8 mouse cellular contexts compared by ENCODE assay signal in genomic region chr1:160906057-160906557, GRCm38 (mm10). TPM values are rescaled to one million over a fixed set of nuclear protein-coding genes. Genes with fewer than 3 reads are reported as not detected.
A peak's percentile ranks its signal among the peaks of the same experiment; 100 is the strongest.
DNase-seq lines count a peak whose midpoint lies in the region; ATAC-seq and TF ChIP-seq lines count a peak whose summit lies in the region.

Rc3h1 (plus strand) TSS chr1:160906418.

- no peak for TF ChIP-seq CTCF in lung, adult 2 months (IDR thresholded peaks at IDR 0.05; ENCODE audit: insufficient read depth, low read length)

- H3K4me2 ChIP-seq in forebrain, embryonic 15.5 days (replicated peaks), result peak within 1 kb of the TSS; percentile 69

- in situ Hi-C loops in ES-E14 (cut with MboI; ENCODE audit: low sequenced_read_pairs in 2 of 2, unreplicated experiment in 2 of 2), result no loop called here

- WGBS in forebrain, embryonic 15.5 days, result under 1% methylated on average over 42 of the region's 45 CpGs
- under 1% methylated on average over 45 of the region's 45 CpGs for WGBS in lung, adult 2 months

- H3K9ac ChIP-seq in ES-E14 (ENCODE audit: insufficient read depth, low read depth, low read length, poor library complexity, severe bottlenecking), result peak within 1 kb of the TSS; percentile 87
- peak within 1 kb of the TSS; percentile 97 for H3K9ac ChIP-seq in forebrain, embryonic 15.5 days (replicated peaks)

- peak; percentile 83 for DNase-seq in ES-E14 (ENCODE audit: low read depth, low spot score)
- peak; percentile 95 for DNase-seq in cerebellum, adult 11-12 months
- DNase-seq in heart, postnatal 25 days (ENCODE audit: low spot score), result peak; percentile 95
- peak; percentile 96 to 98 for DNase-seq in layer of hippocampus, adult 18-20 months (ENCODE audit: low spot score in 2 of 2)
- peak; percentile 100 for DNase-seq in lung, adult 2 months
- DNase-seq in thymus, adult 18-20 months, result peak; percentile 95 to 96

- ATAC-seq in forebrain, embryonic 15.5 days (replicated peaks), result peak; percentile 96
- ATAC-seq in neutrophil, adult 5-6 weeks (ENCODE audit: extremely low read depth, insufficient number of reproducible peaks, low FRiP score, poor library complexity, severe bottlenecking), result peak; percentile 98

- intact Hi-C loops in heart, postnatal 25 days (cut with DNase I), result loop anchor here (2.0 to 5.0 kb wide), 2 partner anchors 114 to 131 kb away; partner anchors contain the start of gene Rabgap1l

- 0 out of 4 replicates have a peak, but pooled peaks cover 0 to 2% of the 10 kb centered on the region in 2 experiments for H3K4me1 ChIP-seq in ES-E14 (ENCODE audit: control insufficient read depth in 2 of 2, insufficient read depth in 2 of 2, low read length in 2 of 2, poor library complexity in 1 of 2)
- peaks cover 24% of the 10 kb centered on the region for H3K4me1 ChIP-seq in forebrain, embryonic 15.5 days
- peaks cover 10% of the 10 kb centered on the region for H3K4me1 ChIP-seq in lung, adult 2 months (ENCODE audit: control insufficient read depth, insufficient read depth, low read length)

- TF ChIP-seq POLR2A in lung, adult 2 months (IDR thresholded peaks at IDR 0.05; ENCODE audit: borderline replicate concordance, extremely low read depth, low read depth, low read length), result peak; percentile 93

- H3K4me3 ChIP-seq in ES-E14 (ENCODE audit: insufficient read depth in 1 of 2, low read depth in 1 of 2, low read length in 2 of 2, poor library complexity in 1 of 2, severe bottlenecking in 1 of 2), result peak within 1 kb of the TSS; percentile 86 to 89
- H3K4me3 ChIP-seq in forebrain, embryonic 15.5 days, result peak within 1 kb of the TSS; percentile 97
- peak within 1 kb of the TSS; percentile 85 for H3K4me3 ChIP-seq in lung, adult 2 months (replicated peaks; ENCODE audit: extremely low read depth, low read depth, low read length)

- no peak within 1 kb of the TSS; the same call in 1 of the 2 replicates for H3K27ac ChIP-seq in ES-E14 (ENCODE audit: insufficient read depth, low read depth, low read length, poor library complexity, severe bottlenecking)
- H3K27ac ChIP-seq in forebrain, embryonic 15.5 days (replicated peaks), result peak within 1 kb of the TSS; percentile 90

- H3K27me3 ChIP-seq in forebrain, embryonic 15.5 days, result no peaks in the 10 kb centered on the region

- H3K36me3 ChIP-seq in ES-E14 (ENCODE audit: control insufficient read depth, insufficient read depth, low read length, poor library complexity, severe bottlenecking), result no peaks in the 10 kb centered on the region
- no peaks in the 10 kb centered on the region for H3K36me3 ChIP-seq in forebrain, embryonic 15.5 days

- no peaks in the 10 kb centered on the region for H3K9me3 ChIP-seq in ES-E14 (ENCODE audit: control insufficient read depth, insufficient read depth, low read depth, low read length)
- H3K9me3 ChIP-seq in forebrain, embryonic 15.5 days, result no peaks in the 10 kb centered on the region

TF ChIP-seq in ES-E14, 5 proteins besides CTCF, POLR2A, EP300 and RAD21:
- TF ChIP-seq ZNF384 (IDR thresholded peaks at IDR 0.05; ENCODE audit: low read depth, low read length), result no peak
- no peak for TF ChIP-seq MAFK (IDR thresholded peaks at IDR 0.05; ENCODE audit: insufficient read depth, low read depth, low read length)
- TF ChIP-seq CHD2 (IDR thresholded peaks at IDR 0.05; ENCODE audit: low read depth, low read length), result no peak
- no peak for TF ChIP-seq HCFC1 (IDR thresholded peaks at IDR 0.05; ENCODE audit: borderline replicate concordance, insufficient read depth, low read length)
- no peak for TF ChIP-seq ZC3H11A (IDR thresholded peaks at IDR 0.05; ENCODE audit: borderline replicate concordance, low read depth, low read length)
TF ChIP-seq in ES-E14: peak in this region for 0.

RNA-seq across cellular contexts. Expression of gene Rc3h1, which starts in this region (rescaled TPM):
- total RNA-seq in ES-E14 (2012; rRNA removed), result 23.2 and 24.9 TPM in 2 replicates
- 7.7 and 8.3 TPM in 2 replicates for polyA plus RNA-seq in forebrain, embryonic 15.5 days (2015; fragmentation: Nextera tagmentation; extraction: Ambion mirVana)
- total RNA-seq in heart, postnatal 25 days (2021), result 10 to 100 TPM; 39.5 to 49.1 TPM
- 10 to 100 TPM; 40.8 to 41.3 TPM for total RNA-seq in layer of hippocampus, adult 18-20 months (2021)
- polyA plus RNA-seq in lung, adult 2 months (2012; rRNA removed), result 15.6 and 16.0 TPM in 2 replicates
- total RNA-seq in neutrophil, adult 5-6 weeks (2017), result 43.5 and 49.2 TPM in 2 replicates
